Mouse (Mus musculus): ENCODE results near the gene Slc1a2. TPM values are rescaled to one million over a fixed set of nuclear protein-coding genes. Genes with fewer than 3 reads are reported as not detected.

Slc1a2 gene
- total and polyA plus RNA-seq, 2 experiments, result 89.4 to 167 TPM

DNA sequence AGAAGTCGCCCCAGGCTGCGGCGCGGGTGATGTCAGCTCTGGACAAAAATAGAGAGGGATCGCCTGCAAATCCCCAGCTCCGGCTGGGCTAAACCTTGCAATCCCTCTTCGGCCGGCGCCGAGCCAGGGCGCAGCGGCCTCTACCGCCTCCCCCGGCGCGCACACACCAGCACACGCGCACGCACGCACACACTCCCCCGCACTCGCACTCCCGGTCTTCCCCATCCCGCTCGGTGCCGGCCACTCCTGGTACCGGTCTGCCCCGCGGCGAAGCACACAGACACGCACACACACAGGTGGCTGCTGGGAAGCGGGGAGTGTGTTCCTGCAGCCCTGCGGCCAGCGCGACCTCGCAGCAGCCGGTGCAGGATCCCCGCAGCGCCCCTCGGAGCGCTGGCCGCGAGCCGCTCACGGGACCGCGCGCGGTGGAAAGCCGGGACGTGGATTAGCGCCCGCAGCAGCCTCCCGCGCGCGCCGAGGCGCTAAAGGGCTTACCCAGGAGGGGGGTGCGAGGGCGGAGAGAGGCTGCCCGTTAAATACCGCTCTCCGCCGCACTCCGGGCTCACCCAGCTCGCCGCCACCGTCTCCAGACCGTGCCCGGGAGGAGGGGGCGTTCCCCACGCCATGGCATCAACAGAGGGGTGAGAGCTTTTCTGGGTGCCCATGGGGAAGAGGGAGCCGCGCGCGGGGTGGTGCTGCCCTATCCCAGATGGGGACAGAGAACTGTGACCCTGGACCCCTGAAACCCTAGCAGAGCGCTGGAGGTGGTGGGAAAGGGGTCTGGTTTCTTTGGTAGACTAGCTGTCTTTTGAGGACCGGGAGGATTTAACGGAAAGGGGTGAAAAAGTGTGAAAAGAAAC lies 432 bp downstream of the Slc1a2 start:
- H3K79me2 ChIP-seq (ENCODE audit: control insufficient read depth, insufficient read depth, low read length), result no peaks in the 10 kb centered on the region
- no peaks in the 10 kb centered on the region for H3K4me1 ChIP-seq (ENCODE audit: control insufficient read depth, insufficient read depth, low read length)
- no peaks in the 10 kb centered on the region for H3K36me3 ChIP-seq (ENCODE audit: control insufficient read depth, insufficient read depth, low read length)
- H3K27ac ChIP-seq (replicated peaks; ENCODE audit: insufficient read depth, low read depth, low read length), result no peak overlapping the region
- no peak for TF ChIP-seq CTCF (IDR thresholded peaks at IDR 0.05; ENCODE audit: low read depth, low read length)
- TF ChIP-seq POLR2A (IDR thresholded peaks at IDR 0.05; ENCODE audit: extremely low read depth, insufficient read depth, low read length), result no peak
- DNase-seq (ENCODE audit: extremely low read depth, low read depth, low spot score), result no peak
- peak overlapping the region; percentile 41 for H3K4me3 ChIP-seq (ENCODE audit: insufficient read depth, low read depth, low read length)
- H3K27me3 ChIP-seq (ENCODE audit: control insufficient read depth, insufficient read depth, low read length), result peaks cover 9% of the 10 kb centered on the region
- 1% methylated on average over 77 of the region's 80 CpGs for WGBS
- H3K9ac ChIP-seq (ENCODE audit: low read depth, low read length), result no peak overlapping the region

DNA sequence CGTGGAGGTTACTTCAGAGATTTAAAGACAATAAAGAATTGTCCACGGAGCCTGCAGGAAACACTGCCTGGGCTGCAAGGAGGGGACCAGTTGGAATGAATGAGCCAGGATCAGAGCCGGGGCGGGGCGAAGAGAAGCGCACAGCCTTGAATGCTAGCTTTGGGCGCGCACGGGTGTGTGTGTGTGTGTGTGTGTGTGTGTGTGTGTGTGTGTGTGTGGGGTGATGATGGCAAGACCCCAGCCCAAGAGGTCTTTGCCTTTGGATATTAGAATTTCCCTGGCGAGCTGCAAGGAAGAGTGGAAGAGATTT lies 1.0 kb downstream of the Slc1a2 start:
- Histone ChIP-seq H3K4me3 (ENCODE audit: insufficient read depth, low read depth, low read length) (no peak overlapping the region), H3K36me3 (ENCODE audit: control insufficient read depth, insufficient read depth, low read length) (no peaks in the 10 kb centered on the region), H3K9ac (ENCODE audit: low read depth, low read length) (no peak overlapping the region), H3K79me2 (ENCODE audit: control insufficient read depth, insufficient read depth, low read length) (no peaks in the 10 kb centered on the region), H3K27ac (replicated peaks; ENCODE audit: insufficient read depth, low read depth, low read length) (no peak overlapping the region), H3K4me1 (ENCODE audit: control insufficient read depth, insufficient read depth, low read length) (no peaks in the 10 kb centered on the region), H3K27me3 (ENCODE audit: control insufficient read depth, insufficient read depth, low read length) (peaks cover 9% of the 10 kb centered on the region)
- 2% methylated on average over 10 of the region's 10 CpGs for WGBS
- no peak for DNase-seq (ENCODE audit: extremely low read depth, low read depth, low spot score)
- TF ChIP-seq CTCF (IDR thresholded peaks at IDR 0.05; ENCODE audit: low read depth, low read length) (no peak), POLR2A (IDR thresholded peaks at IDR 0.05; ENCODE audit: extremely low read depth, insufficient read depth, low read length) (no peak)

DNA sequence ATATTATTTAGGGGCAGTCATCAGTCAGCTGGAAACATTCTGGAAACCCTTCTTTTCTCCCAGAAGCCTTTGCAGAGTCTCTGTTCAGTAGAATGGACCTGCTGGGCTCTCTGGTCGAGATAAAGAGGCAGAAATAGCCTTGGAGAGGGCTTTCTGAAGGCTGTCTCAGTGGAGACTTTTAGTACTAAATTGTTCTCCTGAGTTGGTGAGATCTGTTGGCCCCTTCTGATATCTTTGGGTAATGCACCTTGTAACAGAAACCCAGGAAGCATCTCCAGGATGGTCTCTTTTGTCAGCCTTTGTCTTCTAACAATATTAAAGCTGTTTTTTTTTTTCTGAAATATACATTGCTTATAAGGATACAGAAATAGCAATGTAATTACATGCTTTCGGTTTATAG lies 2.6 kb downstream of the Slc1a2 start:
- WGBS, result 52% methylated on average over 2 of the region's 2 CpGs
- no peaks in the 10 kb centered on the region for H3K79me2 ChIP-seq (ENCODE audit: control insufficient read depth, insufficient read depth, low read length)
- no peak overlapping the region for H3K9ac ChIP-seq (ENCODE audit: low read depth, low read length)
- no peak for DNase-seq (ENCODE audit: extremely low read depth, low read depth, low spot score)
- no peaks in the 10 kb centered on the region for H3K4me1 ChIP-seq (ENCODE audit: control insufficient read depth, insufficient read depth, low read length)
- no peak overlapping the region for H3K27ac ChIP-seq (replicated peaks; ENCODE audit: insufficient read depth, low read depth, low read length)
- H3K4me3 ChIP-seq (ENCODE audit: insufficient read depth, low read depth, low read length), result no peak overlapping the region
- peaks cover 9% of the 10 kb centered on the region for H3K27me3 ChIP-seq (ENCODE audit: control insufficient read depth, insufficient read depth, low read length)
- TF ChIP-seq POLR2A (IDR thresholded peaks at IDR 0.05; ENCODE audit: extremely low read depth, insufficient read depth, low read length) (no peak), CTCF (IDR thresholded peaks at IDR 0.05; ENCODE audit: low read depth, low read length) (no peak)
- no peaks in the 10 kb centered on the region for H3K36me3 ChIP-seq (ENCODE audit: control insufficient read depth, insufficient read depth, low read length)

DNA sequence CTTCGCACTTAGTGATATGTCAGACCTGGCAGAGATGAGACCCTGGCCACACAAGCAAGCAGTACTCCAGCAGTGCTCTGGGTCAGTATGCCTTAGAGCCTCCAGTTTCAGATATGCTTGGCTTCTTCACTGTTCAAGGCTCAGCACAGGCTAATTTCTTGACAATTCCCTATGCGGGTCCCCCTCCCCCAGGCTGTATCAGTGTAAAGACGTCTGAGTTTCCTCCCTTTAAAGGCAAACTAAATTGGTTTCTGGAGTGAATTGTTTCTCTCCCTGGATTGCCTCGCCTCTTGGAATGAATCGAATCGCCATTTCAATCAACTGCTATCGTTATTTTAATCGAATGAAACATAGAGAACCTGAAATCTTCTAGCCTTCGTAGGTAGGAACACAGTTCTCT lies 4.5 kb downstream of the Slc1a2 start:
- no peak overlapping the region for H3K27ac ChIP-seq (replicated peaks; ENCODE audit: insufficient read depth, low read depth, low read length)
- WGBS, result 66% methylated on average over 9 of the region's 9 CpGs
- TF ChIP-seq CTCF (IDR thresholded peaks at IDR 0.05; ENCODE audit: low read depth, low read length) (no peak), POLR2A (IDR thresholded peaks at IDR 0.05; ENCODE audit: extremely low read depth, insufficient read depth, low read length) (no peak)
- H3K4me3 ChIP-seq (ENCODE audit: insufficient read depth, low read depth, low read length), result no peak overlapping the region
- no peak for DNase-seq (ENCODE audit: extremely low read depth, low read depth, low spot score)
- no peak overlapping the region for H3K9ac ChIP-seq (ENCODE audit: low read depth, low read length)
- no peaks in the 10 kb centered on the region for H3K4me1 ChIP-seq (ENCODE audit: control insufficient read depth, insufficient read depth, low read length)
- H3K79me2 ChIP-seq (ENCODE audit: control insufficient read depth, insufficient read depth, low read length), result no peaks in the 10 kb centered on the region
- H3K27me3 ChIP-seq (ENCODE audit: control insufficient read depth, insufficient read depth, low read length), result peaks cover 7% of the 10 kb centered on the region
- no peaks in the 10 kb centered on the region for H3K36me3 ChIP-seq (ENCODE audit: control insufficient read depth, insufficient read depth, low read length)

DNA sequence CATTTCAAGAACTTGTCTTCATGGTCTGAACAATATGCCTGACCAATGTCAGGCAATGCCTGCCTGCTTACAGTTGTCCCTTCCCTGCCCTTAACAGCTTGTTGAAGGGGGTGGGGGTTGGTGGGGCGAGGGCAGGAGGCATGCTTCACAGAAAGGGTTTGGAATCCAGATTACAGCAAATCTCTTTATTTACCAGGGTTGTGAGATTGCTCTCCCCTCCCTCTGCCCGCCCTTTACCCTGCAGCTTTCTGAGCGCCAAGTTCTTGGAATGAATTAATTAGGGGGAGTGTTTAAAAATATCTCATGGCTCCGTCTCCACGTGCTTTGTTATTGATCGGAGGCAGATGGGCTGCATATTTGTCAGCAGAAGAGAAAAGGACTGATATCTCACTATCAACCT lies 4.9 kb downstream of the Slc1a2 start:
- no peaks in the 10 kb centered on the region for H3K79me2 ChIP-seq (ENCODE audit: control insufficient read depth, insufficient read depth, low read length)
- no peak for TF ChIP-seq POLR2A (IDR thresholded peaks at IDR 0.05; ENCODE audit: extremely low read depth, insufficient read depth, low read length)
- no peak for TF ChIP-seq CTCF (IDR thresholded peaks at IDR 0.05; ENCODE audit: low read depth, low read length)
- H3K4me1 ChIP-seq (ENCODE audit: control insufficient read depth, insufficient read depth, low read length), result no peaks in the 10 kb centered on the region
- 24% methylated on average over 6 of the region's 6 CpGs for WGBS
- H3K27ac ChIP-seq (replicated peaks; ENCODE audit: insufficient read depth, low read depth, low read length), result no peak overlapping the region
- no peak overlapping the region for H3K4me3 ChIP-seq (ENCODE audit: insufficient read depth, low read depth, low read length)
- peaks cover 7% of the 10 kb centered on the region for H3K27me3 ChIP-seq (ENCODE audit: control insufficient read depth, insufficient read depth, low read length)
- no peaks in the 10 kb centered on the region for H3K36me3 ChIP-seq (ENCODE audit: control insufficient read depth, insufficient read depth, low read length)
- no peak overlapping the region for H3K9ac ChIP-seq (ENCODE audit: low read depth, low read length)
- no peak for DNase-seq (ENCODE audit: extremely low read depth, low read depth, low spot score)

DNA sequence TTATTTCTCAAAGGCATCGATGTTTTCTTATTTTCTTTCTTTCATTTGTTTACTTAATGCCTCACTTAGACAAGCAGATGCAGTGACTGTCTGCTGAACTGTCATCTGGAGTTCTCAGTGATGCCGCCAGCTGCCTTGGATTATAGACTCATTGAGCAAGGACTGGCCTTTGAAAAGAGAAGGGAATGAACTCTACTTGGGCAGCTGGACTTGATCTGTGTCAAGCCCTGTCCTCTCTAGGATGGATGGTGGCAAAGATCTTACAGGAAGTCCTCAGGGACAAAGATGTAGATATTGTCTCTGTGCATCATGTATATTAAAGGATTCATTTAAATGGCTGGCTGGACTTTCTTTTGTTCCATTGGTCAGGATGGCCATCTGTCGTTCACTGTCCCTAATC lies 5.4 kb downstream of the Slc1a2 start:
- H3K27ac ChIP-seq (replicated peaks; ENCODE audit: insufficient read depth, low read depth, low read length), result no peak overlapping the region
- no peak overlapping the region for H3K4me3 ChIP-seq (ENCODE audit: insufficient read depth, low read depth, low read length)
- no peaks in the 10 kb centered on the region for H3K4me1 ChIP-seq (ENCODE audit: control insufficient read depth, insufficient read depth, low read length)
- no peaks in the 10 kb centered on the region for H3K79me2 ChIP-seq (ENCODE audit: control insufficient read depth, insufficient read depth, low read length)
- WGBS, result 58% methylated on average over 3 of the region's 3 CpGs
- no peak overlapping the region for H3K9ac ChIP-seq (ENCODE audit: low read depth, low read length)
- no peaks in the 10 kb centered on the region for H3K36me3 ChIP-seq (ENCODE audit: control insufficient read depth, insufficient read depth, low read length)
- TF ChIP-seq POLR2A (IDR thresholded peaks at IDR 0.05; ENCODE audit: extremely low read depth, insufficient read depth, low read length) (no peak), CTCF (IDR thresholded peaks at IDR 0.05; ENCODE audit: low read depth, low read length) (no peak)
- DNase-seq (ENCODE audit: extremely low read depth, low read depth, low spot score), result no peak
- peaks cover 4% of the 10 kb centered on the region for H3K27me3 ChIP-seq (ENCODE audit: control insufficient read depth, insufficient read depth, low read length)

Data from liver, adult 2 months (tissue).